Mouse (Mus musculus) E14TG2a.4 (cell line): Measurements from ENCODE around the gene Igfbp2.

Experiments used
- CTCF ChIP-seq: conservative IDR thresholded peaks from 2 replicates; pipeline ENCODE4 v1.5.1; 2014; ENCODE audit warnings: low read length
- NANOG ChIP-seq: IDR thresholded peaks from 2 replicates; pipeline ENCODE4 v1.6.1; 2014; ENCODE audit warnings: borderline replicate concordance, low read length, mixed read lengths

DNA sequence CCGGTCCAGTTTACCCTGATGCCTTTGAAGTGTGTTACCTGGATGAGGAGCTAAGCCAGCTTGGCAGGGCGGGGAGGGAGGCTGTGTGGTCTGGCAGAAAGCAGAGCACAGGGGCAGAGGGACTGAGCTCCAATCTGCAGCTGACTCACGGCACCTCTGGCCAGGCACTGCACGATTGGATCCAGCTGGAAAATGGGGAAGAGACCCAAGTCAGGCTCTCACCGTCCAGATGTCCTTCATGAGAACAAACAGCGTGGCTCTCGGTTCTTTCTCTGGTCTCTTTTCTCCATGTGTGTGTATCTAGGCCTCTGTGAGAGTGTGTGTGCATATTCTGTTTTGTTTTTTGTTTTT lies 61.5 kb downstream of the Igfbp2 start:
- no peak for TF ChIP-seq CTCF
- no peak for TF ChIP-seq NANOG
